Mouse (Mus musculus) E14TG2a.4 (cell line): ENCODE data around the gene Gm42957.
"Not testable (repeated sequence)": the region's sequence is repeated elsewhere in the genome, so short reads cannot be mapped to it uniquely, and the experiment has no call there.

Experiments used
- H3K27me3 ChIP-seq: 2 replicates; pipeline ENCODE4 v1.6.1; 2014; ENCODE audit warnings: low read length, control low read depth; ENCODE audit not compliant: insufficient read depth
- H3K36me3 ChIP-seq: 2 replicates; pipeline ENCODE4 v1.6.1; 2014; ENCODE audit warnings: low read length, control low read depth; ENCODE audit not compliant: insufficient read depth
- H3K4me1 ChIP-seq: replicated peaks from 2 replicates; pipeline ENCODE4 v1.6.1; 2014; ENCODE audit warnings: low read depth, low read length, control low read depth
- H3K4me3 ChIP-seq: replicated peaks from 2 replicates; pipeline ENCODE4 v1.5.1; 2014; ENCODE audit warnings: mild to moderate bottlenecking, low read length
- H3K9me3 ChIP-seq: 2 replicates; pipeline ENCODE4 v1.6.1; 2014; ENCODE audit warnings: low read length, control low read depth
- CTCF ChIP-seq: conservative IDR thresholded peaks from 2 replicates; pipeline ENCODE4 v1.5.1; 2014; ENCODE audit warnings: low read length
- NANOG ChIP-seq: IDR thresholded peaks from 2 replicates; pipeline ENCODE4 v1.6.1; 2014; ENCODE audit warnings: borderline replicate concordance, low read length, mixed read lengths
- POU5F1 ChIP-seq: IDR thresholded peaks from 2 replicates; pipeline ENCODE4 v1.6.1; 2014; ENCODE audit warnings: low read length, borderline replicate concordance

Gene Gm42957

GRCm38 (mm10) chr3:96602704-96603084, 32.6 kb upstream of the Gm42957 start:
- TF ChIP-seq POU5F1 (no peak), NANOG (no peak), CTCF (no peak)
- Histone ChIP-seq H3K36me3 (no peaks in the 10 kb centered on the region), H3K27me3 (peaks cover 36% of the 10 kb centered on the region), H3K4me3 (no peak overlapping the region), H3K4me1 (peaks cover 52% of the 10 kb centered on the region), H3K9me3 (no peaks in the 10 kb centered on the region)

GRCm38 (mm10) chr3:96603311-96603710, 32.0 kb upstream of the Gm42957 start:
- TF ChIP-seq NANOG (no peak), CTCF (no peak), POU5F1 (no peak)
- Histone ChIP-seq H3K27me3 (peaks cover 30% of the 10 kb centered on the region), H3K9me3 (no peaks in the 10 kb centered on the region), H3K36me3 (no peaks in the 10 kb centered on the region), H3K4me3 (no peak overlapping the region), H3K4me1 (peaks cover 47% of the 10 kb centered on the region)

- H3K36me3 ChIP-seq, H3K9me3 ChIP-seq, H3K4me3 ChIP-seq: not testable (repeated sequence)
- peaks cover 18% of the 10 kb centered on the region for H3K27me3 ChIP-seq
- H3K4me1 ChIP-seq: peaks cover 25% of the 10 kb centered on the region
These were observed 29.3 kb upstream of the Gm42957 start for GRCm38 (mm10) chr3:96606007-96606406.

GRCm38 (mm10) chr3:96606618-96607017, 28.7 kb upstream of the Gm42957 start:
- Histone ChIP-seq H3K9me3 (no peaks in the 10 kb centered on the region), H3K4me1 (peaks cover 22% of the 10 kb centered on the region), H3K36me3 (no peaks in the 10 kb centered on the region), H3K27me3 (peaks cover 18% of the 10 kb centered on the region), H3K4me3 (no peak overlapping the region)
- no peak for TF ChIP-seq NANOG

- Histone ChIP-seq H3K36me3 (peaks cover 42% of the 10 kb centered on the region), H3K27me3 (no peaks in the 10 kb centered on the region)
These were observed 17.3 kb upstream of the Gm42957 start for GRCm38 (mm10) chr3:96617941-96618340.

GRCm38 (mm10) chr3:96623201-96623600, 12.1 kb upstream of the Gm42957 start:
- peaks cover 53% of the 10 kb centered on the region for H3K4me1 ChIP-seq
- TF ChIP-seq NANOG: peak; percentile 38; the same call in 1 of the 2 replicates
- TF ChIP-seq CTCF: no peak
- H3K36me3 ChIP-seq: peaks cover 76% of the 10 kb centered on the region
- H3K4me3 ChIP-seq: no peak overlapping the region
- H3K9me3 ChIP-seq: no peaks in the 10 kb centered on the region
- no peaks in the 10 kb centered on the region for H3K27me3 ChIP-seq

More at GRCm38 (mm10) chr3:96617941-96618340, 17.3 kb upstream of the Gm42957 start:
- no peak overlapping the region for H3K4me3 ChIP-seq
- H3K9me3 ChIP-seq: no peaks in the 10 kb centered on the region
- peaks cover 27% of the 10 kb centered on the region for H3K4me1 ChIP-seq
- TF ChIP-seq POU5F1 (no peak), NANOG (no peak), CTCF (no peak)

- TF ChIP-seq NANOG (no peak), CTCF (no peak), POU5F1 (no peak)
- Histone ChIP-seq H3K4me3 (peak within 1 kb of the TSS; percentile 89), H3K36me3 (peaks cover 56% of the 10 kb centered on the region), H3K4me1 (peaks cover 64% of the 10 kb centered on the region), H3K9me3 (no peaks in the 10 kb centered on the region), H3K27me3 (no peaks in the 10 kb centered on the region)
These were observed 5.3 kb upstream of the Gm42957 start, which contains the start of gene Rbm8a for GRCm38 (mm10) chr3:96629729-96630600. Rbm8a (plus strand) TSS chr3:96629933.

GRCm38 (mm10) chr3:96632058-96632457, 3.2 kb upstream of the Gm42957 start:
- TF ChIP-seq CTCF: no peak
- H3K4me1 ChIP-seq: peaks cover 63% of the 10 kb centered on the region
- no peak overlapping the region for H3K4me3 ChIP-seq
- H3K9me3 ChIP-seq: no peaks in the 10 kb centered on the region
- peaks cover 40% of the 10 kb centered on the region for H3K36me3 ChIP-seq
- H3K27me3 ChIP-seq: no peaks in the 10 kb centered on the region

- peaks cover 52% of the 10 kb centered on the region for H3K36me3 ChIP-seq
- no peak overlapping the region for H3K4me3 ChIP-seq
- H3K27me3 ChIP-seq: no peaks in the 10 kb centered on the region
- peaks cover 65% of the 10 kb centered on the region for H3K4me1 ChIP-seq
- no peaks in the 10 kb centered on the region for H3K9me3 ChIP-seq
- TF ChIP-seq NANOG: no peak
- no peak for TF ChIP-seq POU5F1
- no peak for TF ChIP-seq CTCF
These were observed 1.3 kb upstream of the Gm42957 start for GRCm38 (mm10) chr3:96634015-96634414.
